Mouse (Mus musculus) liver, adult 2 months (tissue): ENCODE data around the gene Srebf2.

Experiments used
- CTCF ChIP-seq: fragments of 200-500 bp; IDR thresholded peaks from 2 replicates; pipeline ENCODE4 v1.5.1; 2011; ENCODE audit warnings: low read depth, low read length, control low read depth
- POLR2A ChIP-seq: fragments of 200-500 bp; IDR thresholded peaks from 2 replicates; pipeline ENCODE4 v1.6.1; 2011; ENCODE audit warnings: low read length, control low read depth; ENCODE audit not compliant: insufficient read depth; ENCODE audit errors: extremely low read depth

GRCm38 (mm10) chr15:82243742-82244114, 96.7 kb downstream of the Srebf2 start:
- TF ChIP-seq CTCF (no peak), POLR2A (no peak)
